Mouse (Mus musculus) 3134 (cell line): ENCODE measurements around the gene Prkag3.

Source experiments
- DNase-seq: peaks from one replicate; pipeline ENCODE4 v3.0.0-alpha.2; 2011; ENCODE audit warnings: low spot score; ENCODE audit not compliant: insufficient read length; ENCODE audit errors: extremely low read depth

Prkag3 gene

GRCm38 (mm10) chr1:74748643-74749271 lies at the start of gene Prkag3:
Gene Prkag3 (minus strand): TSS chr1:74749221.
- peak; percentile 77 for DNase-seq

GRCm38 (mm10) chr1:74797459-74797858 lies 48.4 kb upstream of the Prkag3 start:
- DNase-seq, result no peak

DNA sequence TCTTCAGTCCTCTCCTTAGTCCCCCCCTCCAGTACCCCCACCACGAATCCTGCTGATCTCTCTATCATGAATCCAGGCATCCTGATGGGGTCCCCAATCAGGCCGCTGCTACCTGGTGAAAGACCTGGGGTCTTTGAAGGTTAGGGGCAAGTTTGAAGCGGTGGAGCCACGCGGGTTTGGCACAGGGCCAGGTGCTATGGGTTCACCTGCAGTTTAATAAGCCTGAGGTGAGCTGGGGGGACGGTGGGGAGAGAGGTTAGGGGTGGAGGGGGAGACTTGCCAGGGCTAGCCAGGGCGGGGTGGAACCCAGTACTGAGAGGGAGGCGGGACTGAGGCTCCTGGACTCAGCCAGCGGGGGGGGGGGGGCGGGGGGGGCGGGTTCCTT lies 46.1 kb upstream of the Prkag3 start:
- DNase-seq, result no peak

GRCm38 (mm10) chr1:74794487-74795144 lies 45.6 kb upstream of the Prkag3 start:
- DNase-seq, result no peak

DNA sequence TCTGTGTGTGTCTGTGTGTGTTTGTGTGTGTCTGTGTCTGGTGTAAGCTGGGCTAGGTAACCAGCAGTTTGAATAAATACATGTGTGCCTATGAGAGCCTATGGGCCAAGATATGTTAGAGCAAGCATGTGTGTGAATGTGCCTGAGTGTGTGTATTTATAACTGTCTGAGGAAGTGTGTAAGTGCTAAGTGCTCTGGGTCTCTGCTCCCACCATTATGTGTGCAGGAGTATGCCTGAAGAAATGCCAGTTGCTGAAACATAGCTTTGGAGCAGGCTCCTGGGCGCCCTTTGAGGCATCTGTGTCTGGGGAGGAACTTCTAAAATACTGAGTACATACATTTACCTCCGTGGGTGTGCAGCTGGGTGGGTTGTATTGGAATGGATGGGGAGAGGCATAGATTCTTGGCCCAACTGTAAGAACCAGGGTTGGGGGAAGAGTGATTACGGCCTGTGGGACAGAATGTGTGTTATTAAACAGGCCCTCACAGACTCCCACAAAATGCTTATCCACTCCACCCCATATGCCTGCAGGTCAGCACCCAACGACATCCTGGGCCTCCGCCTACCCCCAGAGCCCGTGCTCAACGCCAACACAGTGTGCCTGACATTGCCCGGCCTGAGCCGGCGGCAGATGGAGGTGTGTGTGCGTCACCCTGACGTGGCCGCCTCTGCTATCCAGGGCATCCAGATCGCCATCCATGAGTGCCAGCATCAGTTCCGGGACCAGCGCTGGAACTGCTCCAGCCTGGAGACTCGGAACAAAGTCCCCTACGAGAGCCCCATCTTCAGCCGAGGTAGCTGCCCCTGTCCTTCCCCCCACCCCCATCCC lies 44.0 kb upstream of the Prkag3 start:
- peak; percentile 66 for DNase-seq

GRCm38 (mm10) chr1:74791249-74791648 lies 42.2 kb upstream of the Prkag3 start, which contains the start of gene Wnt10a:
Gene Wnt10a (plus strand): TSS chr1:74791516.
- DNase-seq, result no peak

DNA sequence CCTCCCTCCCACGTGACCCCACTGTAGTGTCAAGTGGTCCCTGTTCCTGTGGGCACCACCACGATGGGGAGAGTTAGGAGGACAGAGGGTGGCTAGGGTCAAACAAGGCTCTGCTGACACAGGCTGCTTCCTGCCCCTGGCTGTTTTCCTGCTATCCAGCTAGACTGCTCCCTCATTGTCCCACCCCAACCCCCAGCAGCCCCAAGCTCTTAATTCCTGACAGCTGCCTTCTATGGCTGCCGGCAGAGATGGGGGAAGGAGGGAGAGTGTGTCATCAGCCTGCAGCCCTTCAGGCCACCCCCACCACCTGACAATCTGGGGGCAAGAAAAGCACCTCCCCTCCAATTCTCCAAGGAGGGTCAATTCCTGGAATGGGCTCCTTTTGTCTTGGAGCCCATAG lies 41.1 kb upstream of the Prkag3 start:
- no peak for DNase-seq

- DNase-seq, result no peak
Measured at GRCm38 (mm10) chr1:74788603-74789176, 39.7 kb upstream of the Prkag3 start.

- no peak for DNase-seq
Measured at GRCm38 (mm10) chr1:74787846-74788245, 38.8 kb upstream of the Prkag3 start.

DNA sequence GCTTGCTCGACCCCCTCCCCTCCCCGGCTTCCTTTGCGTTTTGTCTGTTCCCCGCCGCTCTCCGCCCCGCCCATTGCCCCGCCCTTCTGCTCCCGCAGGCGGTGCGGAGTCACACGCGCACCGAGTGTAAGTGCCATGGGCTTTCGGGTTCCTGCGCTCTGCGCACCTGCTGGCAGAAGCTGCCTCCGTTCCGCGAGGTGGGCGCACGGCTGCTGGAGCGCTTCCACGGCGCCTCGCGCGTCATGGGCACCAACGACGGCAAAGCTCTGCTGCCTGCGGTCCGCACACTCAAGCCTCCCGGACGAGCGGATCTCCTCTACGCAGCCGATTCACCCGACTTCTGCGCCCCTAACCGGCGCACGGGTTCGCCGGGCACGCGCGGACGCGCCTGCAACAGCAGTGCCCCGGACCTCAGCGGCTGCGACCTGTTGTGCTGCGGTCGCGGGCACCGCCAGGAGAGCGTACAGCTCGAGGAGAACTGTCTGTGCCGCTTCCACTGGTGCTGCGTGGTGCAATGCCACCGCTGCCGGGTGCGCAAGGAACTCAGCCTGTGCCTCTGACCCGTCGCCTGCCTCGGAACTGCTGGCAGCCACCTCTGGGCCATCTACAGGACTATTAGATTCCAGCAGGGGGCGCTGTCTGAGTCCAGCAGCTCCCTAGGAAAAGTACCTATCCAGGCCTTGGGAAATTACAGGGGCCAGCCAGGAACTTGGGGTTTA lies 35.2 kb upstream of the Prkag3 start:
- DNase-seq, result no peak

- no peak for DNase-seq
Measured at GRCm38 (mm10) chr1:74783554-74783953, 34.5 kb upstream of the Prkag3 start.

- no peak for DNase-seq
Measured at GRCm38 (mm10) chr1:74782045-74782444, 33.0 kb upstream of the Prkag3 start.

- DNase-seq, result no peak
Measured at GRCm38 (mm10) chr1:74778934-74779486, 30.0 kb upstream of the Prkag3 start.

DNA sequence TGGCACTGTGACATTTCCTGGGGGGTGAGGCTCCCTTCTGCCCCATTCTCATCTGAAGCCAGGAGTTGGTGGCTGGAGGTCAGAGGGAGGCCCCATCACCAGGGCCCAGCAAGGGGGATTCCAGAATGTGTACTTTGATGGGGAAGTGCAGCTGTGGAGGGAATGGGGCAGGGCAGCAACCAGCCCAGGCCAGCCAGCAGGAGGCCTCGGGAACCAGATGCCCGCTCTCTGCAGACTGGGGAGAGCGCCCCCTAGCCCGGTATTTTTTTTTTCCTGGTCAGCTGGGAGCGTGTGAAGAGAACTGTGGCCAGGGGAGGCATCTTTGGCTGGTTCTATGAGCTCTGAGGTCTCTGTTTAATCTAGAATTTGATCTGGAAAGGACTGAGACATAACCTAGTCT lies 26.8 kb upstream of the Prkag3 start:
- no peak for DNase-seq

GRCm38 (mm10) chr1:74774062-74774461 lies 25.0 kb upstream of the Prkag3 start:
- DNase-seq, result no peak

GRCm38 (mm10) chr1:74773136-74773535 lies 24.1 kb upstream of the Prkag3 start:
- peak; percentile 90 for DNase-seq

- no peak for DNase-seq
Measured at GRCm38 (mm10) chr1:74771931-74772620, 23.1 kb upstream of the Prkag3 start.

GRCm38 (mm10) chr1:74771845-74771930 lies 22.7 kb upstream of the Prkag3 start, which contains the start of gene Wnt6:
Gene Wnt6 (plus strand): TSS chr1:74771892.
- DNase-seq, result no peak

- DNase-seq, result no peak
Measured at GRCm38 (mm10) chr1:74771467-74771844, 22.4 kb upstream of the Prkag3 start.

DNA sequence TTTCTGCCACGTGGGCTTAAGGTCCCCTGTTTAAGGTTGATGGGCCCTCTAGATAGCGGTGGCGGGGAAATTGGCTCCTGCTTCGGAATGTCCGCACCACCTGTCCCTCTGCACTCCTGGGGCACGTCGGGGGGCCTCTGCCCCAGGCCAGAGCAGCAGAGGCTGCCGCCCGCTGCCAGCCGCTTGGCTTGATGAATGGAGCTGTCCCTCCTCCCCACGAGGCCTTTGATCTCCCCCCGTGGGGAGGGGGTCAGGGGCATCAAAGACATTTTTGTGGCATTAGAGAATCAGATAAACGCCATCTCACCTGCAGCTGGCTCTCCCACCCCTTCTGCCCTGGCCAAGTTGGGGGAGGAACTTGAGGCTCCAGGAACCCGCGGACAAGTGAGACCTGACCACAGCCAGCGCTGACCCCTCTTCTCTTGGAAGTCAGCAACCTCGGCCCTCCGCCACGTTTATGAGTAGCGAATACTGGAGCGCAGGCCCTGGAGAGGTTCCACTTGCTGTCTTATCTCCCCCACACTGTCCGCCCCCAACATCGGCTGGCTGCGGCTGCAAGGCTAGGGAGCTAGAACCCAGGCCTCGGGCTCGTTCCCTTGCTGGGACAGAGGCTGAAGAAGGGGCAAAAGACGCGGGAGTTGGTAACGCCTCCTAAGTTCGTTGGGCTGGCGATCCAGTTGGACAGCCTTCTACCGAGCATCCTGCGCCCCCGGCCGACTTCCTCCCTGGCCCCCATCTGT lies 21.9 kb upstream of the Prkag3 start:
- DNase-seq, result no peak
